Mouse (Mus musculus) bone marrow macrophage, adult 2 months (primary cell): ENCODE results near the gene AU018091. TPM values are rescaled to one million over a fixed set of nuclear protein-coding genes. Genes with fewer than 3 reads are reported as not detected.

Source experiments
- H3K27ac ChIP-seq: 2 replicates; pipeline ENCODE4 v1.5.1; 2012; ENCODE audit warnings: low read depth, low read length; ENCODE audit not compliant: insufficient read depth
- H3K4me1 ChIP-seq: 2 replicates; pipeline ENCODE4 v1.6.1; 2012; ENCODE audit warnings: low read length; ENCODE audit not compliant: control insufficient read depth, insufficient read depth
- H3K4me3 ChIP-seq: 2 replicates; pipeline ENCODE4 v1.5.1; 2012; ENCODE audit warnings: mild to moderate bottlenecking, low read length, moderate library complexity; ENCODE audit not compliant: insufficient read depth
- CTCF ChIP-seq: IDR thresholded peaks from 2 replicates; pipeline ENCODE4 v1.5.1; 2012; ENCODE audit warnings: low read depth, mild to moderate bottlenecking, low read length, moderate library complexity
- POLR2A ChIP-seq: IDR thresholded peaks from 2 replicates; pipeline ENCODE4 v1.6.1; 2012; ENCODE audit warnings: mild to moderate bottlenecking, low read depth, low read length, borderline replicate concordance
- polyA plus RNA-seq: library from polyadenylated mRNA; stranded (reverse); fragments of >200 nt; gene quantifications from 2 replicates; pipeline ENCODE4 v1.2.4, GENCODE M21; 2012; ENCODE audit not compliant: missing spikeins, insufficient read depth, insufficient read length

The AU018091 gene
- polyA plus RNA-seq, result not detected in 2 replicates

GRCm38 (mm10) chr7:3168925-3169324, at the start of gene AU018091:
Gene AU018091, minus strand, starts transcription at chr7:3169203.
- no peak for TF ChIP-seq POLR2A
- H3K27ac ChIP-seq, result no peak within 1 kb of the TSS
- no peak within 1 kb of the TSS for H3K4me3 ChIP-seq
- H3K4me1 ChIP-seq, result no peaks in the 10 kb centered on the region

GRCm38 (mm10) chr7:3217546-3218056, 48.6 kb upstream of the AU018091 start:
- no peak overlapping the region for H3K4me3 ChIP-seq
- H3K27ac ChIP-seq, result no peak overlapping the region
- TF ChIP-seq POLR2A, result no peak
- peaks cover 5% of the 10 kb centered on the region; the same call in 1 of the 2 replicates for H3K4me1 ChIP-seq

- TF ChIP-seq POLR2A, result no peak
- Histone ChIP-seq H3K4me3 (no peak overlapping the region), H3K27ac (no peak overlapping the region), H3K4me1 (peaks cover 5% of the 10 kb centered on the region; the same call in 1 of the 2 replicates)
Observed at GRCm38 (mm10) chr7:3216331-3216730, 47.3 kb upstream of the AU018091 start.

GRCm38 (mm10) chr7:3213557-3213956, 44.6 kb upstream of the AU018091 start:
- no peaks in the 10 kb centered on the region for H3K4me1 ChIP-seq
- TF ChIP-seq CTCF, result no peak
- H3K27ac ChIP-seq, result no peak overlapping the region
- no peak overlapping the region for H3K4me3 ChIP-seq

DNA sequence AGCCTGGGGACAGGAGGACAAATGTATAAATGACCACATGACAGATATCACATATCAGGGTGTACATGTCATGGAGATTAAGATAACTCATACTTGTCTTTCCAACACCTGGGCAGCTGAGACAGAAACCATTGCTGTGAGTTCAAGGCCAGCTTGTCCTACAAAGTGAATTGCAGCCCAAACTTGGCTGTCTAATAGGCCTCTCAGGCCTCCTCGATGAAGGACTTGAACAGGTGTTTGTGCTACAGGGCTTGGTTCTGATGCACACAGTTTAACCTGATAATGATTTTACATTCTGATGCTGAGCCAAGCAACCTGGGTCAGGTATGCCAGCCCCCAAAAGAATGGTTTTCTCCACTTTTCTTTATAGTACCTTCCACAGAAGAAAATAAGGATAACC, 44.2 kb upstream of the AU018091 start:
- Histone ChIP-seq H3K4me3 (no peak overlapping the region), H3K27ac (no peak overlapping the region), H3K4me1 (no peaks in the 10 kb centered on the region)
- TF ChIP-seq POLR2A, result no peak
- no peak for TF ChIP-seq CTCF

- Histone ChIP-seq H3K4me1 (no peaks in the 10 kb centered on the region), H3K4me3 (no peak overlapping the region), H3K27ac (no peak overlapping the region)
- TF ChIP-seq POLR2A (no peak), CTCF (no peak)
Observed at GRCm38 (mm10) chr7:3212002-3212790, 43.2 kb upstream of the AU018091 start.

GRCm38 (mm10) chr7:3211518-3211917, 42.5 kb upstream of the AU018091 start:
- no peak overlapping the region for H3K27ac ChIP-seq
- no peak overlapping the region for H3K4me3 ChIP-seq
- no peaks in the 10 kb centered on the region for H3K4me1 ChIP-seq
- no peak for TF ChIP-seq POLR2A
- TF ChIP-seq CTCF, result no peak

- TF ChIP-seq CTCF (no peak), POLR2A (no peak)
- H3K27ac ChIP-seq, result no peak overlapping the region
- H3K4me3 ChIP-seq, result no peak overlapping the region
- H3K4me1 ChIP-seq, result no peaks in the 10 kb centered on the region
Observed at GRCm38 (mm10) chr7:3210605-3211004, 41.6 kb upstream of the AU018091 start.

- Histone ChIP-seq H3K4me1 (no peaks in the 10 kb centered on the region), H3K27ac (no peak overlapping the region), H3K4me3 (no peak overlapping the region)
- TF ChIP-seq CTCF (no peak), POLR2A (no peak)
Observed at GRCm38 (mm10) chr7:3206520-3206919, 37.5 kb upstream of the AU018091 start.

DNA sequence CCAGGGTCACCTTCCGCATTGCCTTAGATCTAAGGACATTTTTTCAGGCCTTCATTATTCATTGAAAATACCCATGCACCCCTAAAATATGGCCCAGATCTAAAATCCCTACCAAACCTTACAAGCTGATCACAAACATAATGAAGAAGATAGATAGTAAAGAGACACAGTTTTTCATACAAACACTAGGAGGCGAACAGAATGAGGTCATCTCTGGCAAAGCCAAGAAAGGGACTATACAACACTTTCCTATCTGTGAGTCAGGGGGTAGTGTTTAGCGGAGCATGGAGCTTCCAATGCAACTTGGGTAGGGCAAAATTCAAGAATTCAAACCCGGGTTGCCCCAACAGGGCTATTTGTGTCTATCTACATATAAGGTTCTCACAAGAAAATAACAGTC, 35.6 kb upstream of the AU018091 start:
- Histone ChIP-seq H3K4me3 (no peak overlapping the region), H3K27ac (no peak overlapping the region), H3K4me1 (no peaks in the 10 kb centered on the region)
- no peak for TF ChIP-seq CTCF
- TF ChIP-seq POLR2A, result no peak

DNA sequence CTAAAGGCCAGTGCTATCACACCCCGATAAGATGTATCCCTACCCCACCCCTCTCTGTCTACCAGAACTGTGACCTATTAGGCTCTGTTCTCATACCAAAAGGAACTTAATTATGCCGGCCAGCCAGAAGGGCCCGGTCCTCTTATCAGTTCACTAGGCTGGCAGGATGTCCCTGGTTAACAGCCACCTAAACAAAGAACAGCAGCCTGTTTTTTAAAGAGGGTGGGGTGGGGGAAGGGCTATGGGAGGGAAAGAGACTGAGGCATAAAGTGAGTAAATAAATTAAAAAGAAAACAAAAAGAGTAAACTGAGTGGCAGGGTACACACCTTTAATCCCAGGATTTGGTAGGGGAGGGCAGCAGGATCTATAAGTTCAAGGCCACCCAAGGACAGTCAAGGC, 34.9 kb upstream of the AU018091 start:
- Histone ChIP-seq H3K4me1 (no peaks in the 10 kb centered on the region), H3K27ac (no peak overlapping the region), H3K4me3 (no peak overlapping the region)
- no peak for TF ChIP-seq POLR2A
- TF ChIP-seq CTCF, result no peak
